Mouse (Mus musculus): ENCODE results near the gene Trim14. TPM values are rescaled to one million over a fixed set of nuclear protein-coding genes. Genes with fewer than 3 reads are reported as not detected.

The Trim14 gene
- total RNA-seq, 1 experiment = 0.58 TPM

DNA sequence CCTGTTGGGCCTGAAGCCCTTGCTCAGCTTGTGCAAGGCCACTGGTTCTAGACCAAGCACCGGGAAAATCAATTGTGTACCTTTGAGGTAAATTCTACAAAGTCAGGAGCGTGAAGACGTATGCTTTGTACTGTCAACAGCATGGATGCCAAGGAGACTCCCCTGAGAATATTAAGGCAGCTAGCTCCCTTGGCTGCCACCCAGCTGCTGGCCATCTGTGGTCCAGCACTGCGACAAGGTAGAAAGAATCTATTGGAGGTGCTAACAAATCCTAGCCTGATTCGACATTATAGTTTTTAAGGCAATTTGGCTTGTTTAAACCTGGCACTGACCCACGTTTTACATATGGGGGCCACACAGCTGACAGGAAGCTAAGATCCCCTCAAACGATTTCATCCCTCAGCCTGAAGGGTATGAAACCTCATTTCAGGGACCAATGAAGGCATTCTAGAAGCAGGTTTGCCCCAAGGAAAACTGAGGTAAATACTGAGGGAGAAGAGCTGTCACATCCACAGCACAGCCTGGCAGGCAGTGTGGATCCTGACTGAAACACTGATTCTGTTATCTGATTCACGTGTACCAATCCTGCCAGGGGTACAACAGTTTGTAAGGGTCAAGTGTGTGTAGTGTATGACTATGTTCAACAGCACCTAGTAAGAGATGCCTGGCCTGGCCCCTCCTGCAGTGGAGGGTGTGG is 30.4 kb downstream of the Trim14 start:
- in situ Hi-C loops (cut with MboI; ENCODE audit: low sequenced_read_pairs in 2 of 2, unreplicated experiment in 2 of 2) = no loop called here
- TF ChIP-seq ZNF384 (IDR thresholded peaks at IDR 0.05; ENCODE audit: low read depth, low read length) (no peak), MAFK (IDR thresholded peaks at IDR 0.05; ENCODE audit: insufficient read depth, low read depth, low read length) (no peak), HCFC1 (IDR thresholded peaks at IDR 0.05; ENCODE audit: borderline replicate concordance, insufficient read depth, low read length) (no peak), CHD2 (IDR thresholded peaks at IDR 0.05; ENCODE audit: low read depth, low read length) (no peak)
- Histone ChIP-seq H3K9me3 (ENCODE audit: control insufficient read depth, insufficient read depth, low read depth, low read length) (no peaks in the 10 kb centered on the region), H3K4me1 (ENCODE audit: control insufficient read depth in 2 of 2, insufficient read depth in 2 of 2, low read length in 2 of 2, poor library complexity in 1 of 2) (peaks cover 0 to 2% of the 10 kb centered on the region in 2 experiments; a peak in 1 of 4 replicates), H3K36me3 (ENCODE audit: control insufficient read depth, insufficient read depth, low read length, poor library complexity, severe bottlenecking) (peaks cover 19% of the 10 kb centered on the region), H3K4me3 (ENCODE audit: insufficient read depth in 1 of 2, low read depth in 1 of 2, low read length in 2 of 2, poor library complexity in 1 of 2, severe bottlenecking in 1 of 2) (no peak overlapping the region), H3K9ac (ENCODE audit: insufficient read depth, low read depth, low read length, poor library complexity, severe bottlenecking) (no peak overlapping the region), H3K27ac (ENCODE audit: insufficient read depth, low read depth, low read length, poor library complexity, severe bottlenecking) (no peak overlapping the region)
- DNase-seq (ENCODE audit: low read depth, low spot score) = no peak

- Histone ChIP-seq H3K27ac (ENCODE audit: insufficient read depth, low read depth, low read length, poor library complexity, severe bottlenecking) (no peak overlapping the region), H3K9me3 (ENCODE audit: control insufficient read depth, insufficient read depth, low read depth, low read length) (no peaks in the 10 kb centered on the region), H3K4me1 (ENCODE audit: control insufficient read depth in 2 of 2, insufficient read depth in 2 of 2, low read length in 2 of 2, poor library complexity in 1 of 2) (peaks cover 0 to 2% of the 10 kb centered on the region in 2 experiments; a peak in 1 of 4 replicates), H3K9ac (ENCODE audit: insufficient read depth, low read depth, low read length, poor library complexity, severe bottlenecking) (no peak overlapping the region), H3K36me3 (ENCODE audit: control insufficient read depth, insufficient read depth, low read length, poor library complexity, severe bottlenecking) (peaks cover 33% of the 10 kb centered on the region), H3K4me3 (ENCODE audit: insufficient read depth in 1 of 2, low read depth in 1 of 2, low read length in 2 of 2, poor library complexity in 1 of 2, severe bottlenecking in 1 of 2) (no peak overlapping the region)
- TF ChIP-seq ZNF384 (IDR thresholded peaks at IDR 0.05; ENCODE audit: low read depth, low read length) (no peak), CHD2 (IDR thresholded peaks at IDR 0.05; ENCODE audit: low read depth, low read length) (no peak), ZC3H11A (IDR thresholded peaks at IDR 0.05; ENCODE audit: borderline replicate concordance, low read depth, low read length) (no peak), MAFK (IDR thresholded peaks at IDR 0.05; ENCODE audit: insufficient read depth, low read depth, low read length) (no peak), HCFC1 (IDR thresholded peaks at IDR 0.05; ENCODE audit: borderline replicate concordance, insufficient read depth, low read length) (no peak)
- in situ Hi-C loops (cut with MboI; ENCODE audit: low sequenced_read_pairs in 2 of 2, unreplicated experiment in 2 of 2) = no loop called here
- no peak for DNase-seq (ENCODE audit: low read depth, low spot score)
Measured at GRCm38 (mm10) chr4:46503881-46504280, 32.1 kb downstream of the Trim14 start.

DNA sequence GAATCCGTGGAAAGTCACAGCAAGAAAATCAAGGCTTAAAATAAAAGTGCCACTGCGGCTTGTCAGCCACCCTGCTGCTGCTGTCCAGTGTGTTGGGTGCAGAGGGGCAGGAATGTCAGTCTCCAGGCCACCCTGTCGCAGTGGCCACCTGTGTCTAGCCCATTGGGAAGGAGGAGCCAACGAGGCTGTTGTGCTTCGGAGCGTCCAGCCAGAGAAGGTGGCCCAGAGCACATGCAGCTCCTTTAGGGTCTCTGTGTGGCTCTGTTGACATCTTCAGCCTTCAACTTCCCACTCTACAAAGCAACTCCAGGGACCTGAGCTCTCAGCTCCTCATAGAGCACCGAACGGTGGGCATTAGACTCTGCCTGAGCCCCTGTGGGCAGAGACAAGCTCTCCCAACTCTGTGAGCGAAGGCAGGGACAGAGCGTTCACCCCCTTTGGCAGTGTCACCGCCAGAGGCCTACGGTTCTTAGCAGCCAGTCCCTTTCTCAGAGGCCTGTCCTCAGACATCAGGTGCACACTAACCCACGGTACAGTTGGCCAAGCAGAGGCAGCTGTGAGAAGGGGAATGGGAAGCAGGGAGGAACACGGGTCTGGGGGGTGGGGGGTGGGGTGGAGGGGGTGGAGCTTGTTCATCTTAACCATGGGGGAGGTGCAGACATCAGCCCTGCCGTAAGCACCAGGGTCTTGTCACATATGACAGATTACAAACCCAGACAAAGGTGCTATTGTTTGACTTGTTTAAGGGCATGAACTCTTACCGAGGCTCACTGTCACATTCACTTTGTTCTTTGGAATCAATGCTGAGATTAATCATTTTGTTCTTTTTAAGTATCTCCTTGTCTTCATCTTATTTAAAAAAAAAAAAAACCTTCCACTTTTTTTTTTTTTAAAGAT is 33.1 kb downstream of the Trim14 start:
- TF ChIP-seq CHD2 (IDR thresholded peaks at IDR 0.05; ENCODE audit: low read depth, low read length) = no peak
- TF ChIP-seq ZC3H11A (IDR thresholded peaks at IDR 0.05; ENCODE audit: borderline replicate concordance, low read depth, low read length) = no peak
- TF ChIP-seq ZNF384 (IDR thresholded peaks at IDR 0.05; ENCODE audit: low read depth, low read length) = no peak
- TF ChIP-seq HCFC1 (IDR thresholded peaks at IDR 0.05; ENCODE audit: borderline replicate concordance, insufficient read depth, low read length) = no peak
- no peak for TF ChIP-seq MAFK (IDR thresholded peaks at IDR 0.05; ENCODE audit: insufficient read depth, low read depth, low read length)
- no peak overlapping the region for H3K27ac ChIP-seq (ENCODE audit: insufficient read depth, low read depth, low read length, poor library complexity, severe bottlenecking)

DNA sequence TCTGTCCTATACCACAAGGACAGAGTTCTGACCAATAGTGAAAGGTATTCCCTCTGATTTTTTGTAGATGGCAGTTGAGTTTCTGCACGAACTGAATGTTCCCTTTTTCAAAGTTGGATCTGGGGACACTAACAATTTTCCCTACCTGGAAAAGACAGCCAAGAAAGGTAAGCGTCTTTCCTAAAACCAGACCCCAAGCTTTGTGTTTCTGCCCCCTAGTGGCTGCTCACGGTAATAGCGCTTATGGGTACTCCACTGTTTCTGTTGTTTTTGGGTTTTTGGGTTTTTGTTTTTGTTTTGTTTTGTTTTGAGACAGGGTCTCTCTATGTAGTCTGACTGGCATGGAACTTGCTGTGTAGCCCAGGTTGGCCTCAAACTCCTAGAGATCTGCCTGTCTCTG is 37.0 kb downstream of the Trim14 start:
- no peak for DNase-seq (ENCODE audit: low read depth, low spot score)
- in situ Hi-C loops (cut with MboI; ENCODE audit: low sequenced_read_pairs in 2 of 2, unreplicated experiment in 2 of 2) = no loop called here
- TF ChIP-seq HCFC1 (IDR thresholded peaks at IDR 0.05; ENCODE audit: borderline replicate concordance, insufficient read depth, low read length) (no peak), MAFK (IDR thresholded peaks at IDR 0.05; ENCODE audit: insufficient read depth, low read depth, low read length) (no peak), ZC3H11A (IDR thresholded peaks at IDR 0.05; ENCODE audit: borderline replicate concordance, low read depth, low read length) (no peak), CHD2 (IDR thresholded peaks at IDR 0.05; ENCODE audit: low read depth, low read length) (no peak), ZNF384 (IDR thresholded peaks at IDR 0.05; ENCODE audit: low read depth, low read length) (no peak)
- Histone ChIP-seq H3K9ac (ENCODE audit: insufficient read depth, low read depth, low read length, poor library complexity, severe bottlenecking) (no peak overlapping the region), H3K27ac (ENCODE audit: insufficient read depth, low read depth, low read length, poor library complexity, severe bottlenecking) (no peak overlapping the region), H3K4me3 (ENCODE audit: insufficient read depth in 1 of 2, low read depth in 1 of 2, low read length in 2 of 2, poor library complexity in 1 of 2, severe bottlenecking in 1 of 2) (no peak overlapping the region), H3K36me3 (ENCODE audit: control insufficient read depth, insufficient read depth, low read length, poor library complexity, severe bottlenecking) (peaks cover 43% of the 10 kb centered on the region), H3K4me1 (ENCODE audit: control insufficient read depth in 2 of 2, insufficient read depth in 2 of 2, low read length in 2 of 2, poor library complexity in 1 of 2) (peaks cover 0 to 2% of the 10 kb centered on the region in 2 experiments; a peak in 1 of 4 replicates), H3K9me3 (ENCODE audit: control insufficient read depth, insufficient read depth, low read depth, low read length) (no peaks in the 10 kb centered on the region)

More for the DNA sequence above, 33.1 kb downstream of the Trim14 start:
- H3K9me3 ChIP-seq (ENCODE audit: control insufficient read depth, insufficient read depth, low read depth, low read length) = no peaks in the 10 kb centered on the region
- peaks cover 33% of the 10 kb centered on the region for H3K36me3 ChIP-seq (ENCODE audit: control insufficient read depth, insufficient read depth, low read length, poor library complexity, severe bottlenecking)
- DNase-seq (ENCODE audit: low read depth, low spot score) = no peak
- H3K4me1 ChIP-seq (ENCODE audit: control insufficient read depth in 2 of 2, insufficient read depth in 2 of 2, low read length in 2 of 2, poor library complexity in 1 of 2) = peaks cover 0 to 2% of the 10 kb centered on the region in 2 experiments; a peak in 1 of 4 replicates
- in situ Hi-C loops (cut with MboI; ENCODE audit: low sequenced_read_pairs in 2 of 2, unreplicated experiment in 2 of 2) = no loop called here
- no peak overlapping the region for H3K4me3 ChIP-seq (ENCODE audit: insufficient read depth in 1 of 2, low read depth in 1 of 2, low read length in 2 of 2, poor library complexity in 1 of 2, severe bottlenecking in 1 of 2)
- no peak overlapping the region for H3K9ac ChIP-seq (ENCODE audit: insufficient read depth, low read depth, low read length, poor library complexity, severe bottlenecking)
